26 mouse cellular contexts compared by ENCODE assay signal in the genomic region with DNA sequence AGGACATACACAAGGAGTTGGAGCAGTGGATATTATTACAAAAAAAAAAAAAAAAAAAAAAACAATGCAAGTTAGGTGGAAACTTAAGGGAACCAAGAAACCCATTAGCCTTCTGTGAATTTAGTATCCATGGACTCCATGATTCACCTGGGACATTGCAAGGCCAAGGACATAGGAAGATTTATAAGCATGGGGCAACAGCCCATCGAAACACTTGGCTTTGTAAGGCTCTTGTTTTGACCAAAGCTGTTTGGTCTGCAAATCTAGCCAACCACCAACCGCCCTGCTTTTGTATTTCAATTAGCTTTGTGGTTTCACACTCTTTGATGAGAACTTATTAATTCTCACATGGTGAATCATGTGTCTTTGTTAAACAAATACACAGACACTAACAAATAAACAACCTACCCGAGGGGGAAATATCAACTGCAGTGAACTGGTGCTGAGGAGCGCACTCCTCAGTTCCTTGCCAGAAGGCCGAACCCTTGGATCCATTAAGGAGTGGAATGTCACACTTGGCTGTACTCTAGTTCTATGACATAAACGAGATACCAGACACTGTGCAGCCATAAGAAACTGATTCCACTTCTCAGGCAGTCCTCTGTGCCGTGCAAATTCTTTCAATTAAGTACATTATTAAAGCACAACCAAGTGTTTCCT.
A peak's percentile ranks its signal among the peaks of the same experiment; 100 is the strongest.
DNase-seq lines count a peak whose midpoint lies in the region; ATAC-seq lines count a peak whose summit lies in the region.
"Had no signal": no experiment of that assay in that cellular context is flagged by ENCODE, and none has a peak within 500 bp of the region (broad histone marks: within the 10 kb centered on the region; RNA-seq: fewer than 3 reads in every experiment).

No protein-coding gene starts in this region.

- ATAC-seq in forebrain, embryonic 11.5 days (replicated peaks; ENCODE audit: low FRiP score) = no peak
- 0 out of 2 replicates have a peak, but pooled peaks have one; percentile 58 for ATAC-seq in hindbrain, embryonic 16.5 days
- ATAC-seq in hindbrain, embryonic 11.5 days (ENCODE audit: low FRiP score) = no peak
- ATAC-seq: CD4-positive, CD25-positive, alpha-beta regulatory T cell, adult 4 months; midbrain, embryonic 16.5 days had no signal

- DNase-seq in forebrain, embryonic 10.5 days (ENCODE audit: extremely low spot score, low spot score) = no peak
- no peak for DNase-seq in forebrain, embryonic 11.5 days (ENCODE audit: low spot score)
- no peak for DNase-seq in hindbrain, embryonic 11.5 days (ENCODE audit: low spot score)
- peak; percentile 43 for DNase-seq in NIH3T3 (ENCODE audit: low read depth)
- DNase-seq in adrenal gland, postnatal 14 days = peak; percentile 55
- no peak for DNase-seq in cerebellum, postnatal 4 days (ENCODE audit: low spot score in 2 of 2)
- no peak for DNase-seq in yolk sac, embryonic 10.5 days (ENCODE audit: low spot score)
- DNase-seq: cerebellum, adult 2 months; cerebellum, postnatal 25 days; heart, postnatal 36 days; kidney, adult 2 months; left cerebral cortex, postnatal 4 days; lung, embryonic 14.5 days; right cerebral cortex, adult 18-20 months; right cerebral cortex, postnatal 4 days; thymus, postnatal 25 days had no signal

- no peaks in the 10 kb centered on the region for H3K36me3 ChIP-seq in forebrain, embryonic 10.5 days (replicated peaks)
- no peaks in the 10 kb centered on the region for H3K36me3 ChIP-seq in forebrain, embryonic 11.5 days (ENCODE audit: control insufficient read depth, insufficient read depth, low read length)
- no peaks in the 10 kb centered on the region for H3K36me3 ChIP-seq in hindbrain, embryonic 16.5 days (ENCODE audit: control insufficient read depth, insufficient read depth, low read length)
- no peaks in the 10 kb centered on the region for H3K36me3 ChIP-seq in hindbrain, embryonic 11.5 days (ENCODE audit: control insufficient read depth, insufficient read depth, low read length)
- H3K36me3 ChIP-seq: heart, embryonic 15.5 days; midbrain, embryonic 10.5 days; stomach, embryonic 15.5 days had no signal

- no peak overlapping the region for H3K4me2 ChIP-seq in forebrain, embryonic 11.5 days (ENCODE audit: low read depth, low read length, severe bottlenecking)
- no peak overlapping the region for H3K4me2 ChIP-seq in hindbrain, embryonic 16.5 days (ENCODE audit: low read length)
- no peak overlapping the region for H3K4me2 ChIP-seq in hindbrain, embryonic 11.5 days (replicated peaks; ENCODE audit: low read depth, low read length)
- H3K4me2 ChIP-seq: heart, embryonic 15.5 days; hindbrain, embryonic 14.5 days; liver, embryonic 11.5 days; lung, embryonic 14.5 days; stomach, embryonic 15.5 days had no signal

- 87% methylated on average over 7 of the region's 7 CpGs for WGBS in forebrain, embryonic 10.5 days
- 76% methylated on average over 7 of the region's 7 CpGs for WGBS in forebrain, embryonic 11.5 days
- 51% methylated on average over 7 of the region's 7 CpGs for WGBS in hindbrain, embryonic 16.5 days
- WGBS in hindbrain, embryonic 11.5 days = 82% methylated on average over 7 of the region's 7 CpGs

- no peaks in the 10 kb centered on the region for H3K9me3 ChIP-seq in forebrain, embryonic 10.5 days
- H3K9me3 ChIP-seq in forebrain, embryonic 11.5 days (ENCODE audit: control insufficient read depth, low read length) = no peaks in the 10 kb centered on the region
- no peaks in the 10 kb centered on the region for H3K9me3 ChIP-seq in hindbrain, embryonic 16.5 days (ENCODE audit: control insufficient read depth, low read length)
- H3K9me3 ChIP-seq in hindbrain, embryonic 11.5 days (ENCODE audit: control insufficient read depth, low read length) = no peaks in the 10 kb centered on the region
- H3K9me3 ChIP-seq: heart, embryonic 15.5 days; midbrain, embryonic 10.5 days; stomach, embryonic 15.5 days had no signal

- peaks cover 14% of the 10 kb centered on the region for H3K4me1 ChIP-seq in forebrain, embryonic 10.5 days
- no peaks in the 10 kb centered on the region; the same call in 1 of the 2 replicates for H3K4me1 ChIP-seq in forebrain, embryonic 11.5 days (replicated peaks; ENCODE audit: control insufficient read depth, insufficient read depth, low read length)
- H3K4me1 ChIP-seq in hindbrain, embryonic 16.5 days (ENCODE audit: control insufficient read depth, insufficient read depth, low read depth, low read length) = peaks cover 6% of the 10 kb centered on the region; the same call in 1 of the 2 replicates
- no peaks in the 10 kb centered on the region; the same call in 1 of the 2 replicates for H3K4me1 ChIP-seq in hindbrain, embryonic 11.5 days (replicated peaks; ENCODE audit: control insufficient read depth, insufficient read depth, low read length)
- H3K4me1 ChIP-seq: stomach, embryonic 15.5 days had no signal

- no peaks in the 10 kb centered on the region for H3K27me3 ChIP-seq in forebrain, embryonic 10.5 days (ENCODE audit: poor library complexity, severe bottlenecking)
- no peaks in the 10 kb centered on the region for H3K27me3 ChIP-seq in forebrain, embryonic 11.5 days (ENCODE audit: control insufficient read depth, insufficient read depth, low read length)
- no peaks in the 10 kb centered on the region for H3K27me3 ChIP-seq in hindbrain, embryonic 16.5 days (replicated peaks; ENCODE audit: control insufficient read depth, insufficient read depth, low read length)
- no peaks in the 10 kb centered on the region for H3K27me3 ChIP-seq in hindbrain, embryonic 11.5 days (ENCODE audit: control insufficient read depth, insufficient read depth, low read length)
- H3K27me3 ChIP-seq: heart, embryonic 15.5 days; stomach, embryonic 15.5 days had no signal

- peak overlapping the region; percentile 25; the same call in 1 of the 2 replicates for H3K27ac ChIP-seq in forebrain, embryonic 10.5 days
- H3K27ac ChIP-seq in forebrain, embryonic 11.5 days (ENCODE audit: low read depth, low read length) = no peak overlapping the region
- no peak overlapping the region for H3K27ac ChIP-seq in hindbrain, embryonic 16.5 days (ENCODE audit: low read depth, low read length)
- H3K27ac ChIP-seq in hindbrain, embryonic 11.5 days (ENCODE audit: low read depth, low read length) = no peak overlapping the region
- H3K27ac ChIP-seq: heart, embryonic 15.5 days; hindbrain, embryonic 14.5 days; kidney, postnatal 0 days; midbrain, embryonic 10.5 days; stomach, embryonic 15.5 days had no signal

- no peak overlapping the region for H3K9ac ChIP-seq in forebrain, embryonic 11.5 days (ENCODE audit: low read length)
- no peak overlapping the region for H3K9ac ChIP-seq in hindbrain, embryonic 16.5 days (ENCODE audit: low read depth, low read length)
- H3K9ac ChIP-seq in hindbrain, embryonic 11.5 days (ENCODE audit: low read depth, low read length) = no peak overlapping the region
- H3K9ac ChIP-seq: heart, embryonic 15.5 days; hindbrain, embryonic 14.5 days; lung, embryonic 14.5 days; stomach, embryonic 15.5 days had no signal

- no peak overlapping the region for H3K4me3 ChIP-seq in forebrain, embryonic 10.5 days
- no peak overlapping the region for H3K4me3 ChIP-seq in forebrain, embryonic 11.5 days (ENCODE audit: low read depth, low read length)
- H3K4me3 ChIP-seq in hindbrain, embryonic 16.5 days (ENCODE audit: low read length) = no peak overlapping the region
- H3K4me3 ChIP-seq in hindbrain, embryonic 11.5 days (ENCODE audit: low read depth, low read length) = no peak overlapping the region
- H3K4me3 ChIP-seq: heart, embryonic 15.5 days; midbrain, embryonic 10.5 days; myocyte; stomach, embryonic 15.5 days had no signal

Comparison
In these comparisons a context has a peak if more than half of its experiments do, and no peak if none do; other contexts are left out.
1. DNase-seq: peak in NIH3T3 (single experiment) and adrenal gland, postnatal 14 days (single experiment); none in forebrain, embryonic 10.5 days (single experiment), forebrain, embryonic 11.5 days (single experiment), hindbrain, embryonic 11.5 days (single experiment), cerebellum, postnatal 4 days (0 of 2) and yolk sac, embryonic 10.5 days (single experiment).